Mouse (Mus musculus) spleen, adult 2 months (tissue): ENCODE data around the gene Ndel1.

Experiments
- CTCF ChIP-seq: fragments of 200-500 bp; IDR thresholded peaks from 2 replicates; pipeline ENCODE4 v1.5.1; 2011; ENCODE audit warnings: mild to moderate bottlenecking, inconsistent platforms; ENCODE audit not compliant: insufficient read depth, insufficient read length, insufficient replicate concordance; ENCODE audit errors: extremely low read depth
- POLR2A ChIP-seq: fragments of 200-500 bp; IDR thresholded peaks from 2 replicates; pipeline ENCODE4 v1.6.1; 2011; ENCODE audit warnings: low read depth, low read length, inconsistent platforms

DNA sequence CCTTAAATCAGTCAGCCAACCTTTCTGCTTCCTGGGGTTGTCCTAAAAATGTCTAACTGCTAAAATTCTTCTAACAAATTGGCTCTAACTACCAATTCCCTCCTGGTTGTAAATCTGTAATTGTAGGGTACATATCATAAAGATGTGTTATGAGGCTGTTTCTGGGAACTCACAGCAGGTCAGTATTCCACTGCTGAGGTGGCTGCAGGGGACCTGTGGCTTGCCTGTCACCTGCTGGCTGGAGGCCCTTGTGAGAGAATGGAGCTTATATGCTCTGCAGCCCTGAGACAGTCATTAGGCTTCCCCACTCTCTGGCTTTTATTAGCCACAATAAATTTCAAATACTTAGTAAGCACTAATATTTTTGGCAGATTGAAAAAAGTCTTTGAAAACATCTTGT lies 92.8 kb downstream of the Ndel1 start:
- TF ChIP-seq CTCF (no peak), POLR2A (no peak)
